Mouse (Mus musculus): ENCODE data around the gene Usp17la.
"Not testable (repeated sequence)": the region's sequence is repeated elsewhere in the genome, so short reads cannot be mapped to it uniquely, and the experiment has no call there.

- not testable (repeated sequence) for TF ChIP-seq CTCF (conservative IDR thresholded peaks at IDR 0.05; ENCODE audit: low read length); NANOG (IDR thresholded peaks at IDR 0.05; ENCODE audit: borderline replicate concordance, low read length)
Measured at GRCm38 (mm10) chr7:104851546-104851945, 5.3 kb upstream of the Usp17la start.

All from E14TG2a.4 (cell line).